12 mouse cellular contexts compared by ENCODE assay signal in genomic region chr11:88400235-88400634, GRCm38 (mm10).
A peak's percentile ranks its signal among the peaks of the same experiment; 100 is the strongest.
DNase-seq lines count a peak whose midpoint lies in the region; ATAC-seq lines count a peak whose summit lies in the region.
"Had no signal": no experiment of that assay in that cellular context is flagged by ENCODE, and none has a peak within 500 bp of the region (broad histone marks: within the 10 kb centered on the region; RNA-seq: fewer than 3 reads in every experiment).

No protein-coding gene starts in this region.

- no peak for ATAC-seq in cerebellum, adult (ENCODE audit: insufficient number of reproducible peaks, low FRiP score, low TSS enrichment)
- ATAC-seq in midbrain, embryonic 13.5 days = no peak
- no peak for ATAC-seq in midbrain, embryonic 16.5 days
- ATAC-seq: intestine, embryonic 15.5 days had no signal

- peaks cover 76% of the 10 kb centered on the region for H3K4me1 ChIP-seq in midbrain, embryonic 13.5 days (replicated peaks)
- peaks cover 38% of the 10 kb centered on the region for H3K4me1 ChIP-seq in midbrain, embryonic 16.5 days (ENCODE audit: control insufficient read depth, insufficient read depth, low read length)

- no peaks in the 10 kb centered on the region for H3K9me3 ChIP-seq in midbrain, embryonic 13.5 days
- no peaks in the 10 kb centered on the region for H3K9me3 ChIP-seq in midbrain, embryonic 16.5 days (replicated peaks; ENCODE audit: control insufficient read depth, low read length, poor library complexity, severe bottlenecking)
- H3K9me3 ChIP-seq: forebrain, embryonic 10.5 days; intestine, embryonic 15.5 days; liver, embryonic 13.5 days had no signal

- H3K9ac ChIP-seq in midbrain, embryonic 13.5 days (replicated peaks) = no peak overlapping the region
- no peak overlapping the region for H3K9ac ChIP-seq in midbrain, embryonic 16.5 days (ENCODE audit: low read depth, low read length)
- H3K9ac ChIP-seq: intestine, embryonic 15.5 days; liver, embryonic 13.5 days had no signal

- peak; percentile 57 for DNase-seq in cerebellum, adult 11 months
- DNase-seq in fibroblast of lung, adult 2 months (ENCODE audit: low read depth) = peak; percentile 60
- DNase-seq in lung, postnatal 4 days = peak; percentile 26 to 56
- no peak for DNase-seq in left cerebral cortex, postnatal 25 days (ENCODE audit: low spot score in 2 of 2)
- DNase-seq in frontal cortex, postnatal 36 days (ENCODE audit: low spot score in 2 of 2) = no peak
- DNase-seq: liver, embryonic 13.5 days; right cerebral cortex, adult 18-20 months had no signal

- H3K4me2 ChIP-seq in midbrain, embryonic 13.5 days (replicated peaks) = no peak overlapping the region
- no peak overlapping the region for H3K4me2 ChIP-seq in midbrain, embryonic 16.5 days (ENCODE audit: low read length)
- H3K4me2 ChIP-seq: intestine, embryonic 15.5 days; liver, embryonic 13.5 days had no signal

- H3K4me3 ChIP-seq in midbrain, embryonic 13.5 days (replicated peaks) = no peak overlapping the region
- H3K4me3 ChIP-seq in midbrain, embryonic 16.5 days (ENCODE audit: low read depth, low read length) = no peak overlapping the region
- H3K4me3 ChIP-seq: forebrain, embryonic 10.5 days; intestine, embryonic 15.5 days; liver, embryonic 13.5 days had no signal

- H3K27me3 ChIP-seq in midbrain, embryonic 13.5 days = no peaks in the 10 kb centered on the region
- no peaks in the 10 kb centered on the region for H3K27me3 ChIP-seq in midbrain, embryonic 16.5 days (ENCODE audit: control insufficient read depth, insufficient read depth, low read depth, low read length)
- H3K27me3 ChIP-seq: intestine, embryonic 15.5 days; liver, embryonic 13.5 days had no signal

- WGBS in midbrain, embryonic 13.5 days = 94% methylated on average over 6 of the region's 6 CpGs
- 88% methylated on average over 6 of the region's 6 CpGs for WGBS in midbrain, embryonic 16.5 days

- H3K27ac ChIP-seq in midbrain, embryonic 13.5 days = peak overlapping the region; percentile 73; the same call in 1 of the 2 replicates
- H3K27ac ChIP-seq in midbrain, embryonic 16.5 days (ENCODE audit: low read length) = no peak overlapping the region
- H3K27ac ChIP-seq: liver, embryonic 13.5 days had no signal

- H3K36me3 ChIP-seq in midbrain, embryonic 13.5 days = no peaks in the 10 kb centered on the region; the same call in 1 of the 2 replicates
- H3K36me3 ChIP-seq in midbrain, embryonic 16.5 days (ENCODE audit: control insufficient read depth, insufficient read depth, low read length) = no peaks in the 10 kb centered on the region; the same call in 1 of the 2 replicates
- H3K36me3 ChIP-seq: intestine, embryonic 15.5 days; liver, embryonic 13.5 days had no signal

- intact Hi-C loops in left cerebral cortex, postnatal 25 days (cut with DNase I) = no loop called here

Comparison
In these comparisons a context has a peak if more than half of its experiments do, and no peak if none do; other contexts are left out.
1. DNase-seq: peak in cerebellum, adult 11 months (single experiment), fibroblast of lung, adult 2 months (single experiment) and lung, postnatal 4 days (2 of 2); none in left cerebral cortex, postnatal 25 days (0 of 2) and frontal cortex, postnatal 36 days (0 of 2).